Mouse (Mus musculus) stomach, postnatal 0 days (tissue): ENCODE measurements at regions not wholly inside any gene's neighbourhood (a gene's known extent, or its start where the extent isn't known, plus 50 kb on each side); places are given as distances from the start of the nearest gene placed in this dataset.

ENCODE experiments used
- ATAC-seq: fragments of 200-750 bp; cut with Nextera tagmentation; 2 replicates; pipeline ENCODE4 v1.8.0; 2017; ENCODE audit not compliant: low FRiP score, low TSS enrichment
- DNase-seq: peaks from one replicate; pipeline ENCODE4 v3.0.0-alpha.2; 2016; ENCODE audit warnings: low spot score
- H3K27ac ChIP-seq: fragments of 300-500 bp; sonication (generic); replicated peaks from 2 replicates; pipeline ENCODE4 v1.5.1; 2014; ENCODE audit warnings: mild to moderate bottlenecking, control low read depth
- H3K27me3 ChIP-seq: fragments of 300-500 bp; sonication (generic); 2 replicates; pipeline ENCODE4 v1.6.1; 2014; ENCODE audit warnings: low read length; ENCODE audit not compliant: control insufficient read depth, insufficient read depth
- H3K36me3 ChIP-seq: fragments of 300-500 bp; sonication (generic); 2 replicates; pipeline ENCODE4 v1.6.1; 2014; ENCODE audit warnings: low read length, mixed read lengths; ENCODE audit not compliant: control insufficient read depth, insufficient read depth
- H3K4me1 ChIP-seq: fragments of 300-500 bp; sonication (generic); replicated peaks from 2 replicates; pipeline ENCODE4 v1.6.1; 2014; ENCODE audit warnings: antibody characterized with exemption; ENCODE audit not compliant: control insufficient read depth, insufficient read depth
- H3K4me2 ChIP-seq: fragments of 300-500 bp; sonication (generic); replicated peaks from 2 replicates; pipeline ENCODE4 v1.6.1; 2014; ENCODE audit warnings: low read depth, mild to moderate bottlenecking, control low read depth, moderate library complexity
- H3K4me3 ChIP-seq: fragments of 300-500 bp; sonication (generic); 2 replicates; pipeline ENCODE4 v1.5.1; 2014; ENCODE audit warnings: low read depth, low read length, control low read depth
- H3K9ac ChIP-seq: fragments of 300-500 bp; sonication (generic); 2 replicates; pipeline ENCODE4 v1.6.1; 2014; ENCODE audit warnings: mild to moderate bottlenecking, low read length, control low read depth, mixed read lengths
- H3K9me3 ChIP-seq: fragments of 300-500 bp; sonication (generic); 2 replicates; pipeline ENCODE4 v1.6.1; 2016; ENCODE audit warnings: low read length; ENCODE audit not compliant: control insufficient read depth
- CTCF ChIP-seq: IDR thresholded peaks from 2 replicates; pipeline ENCODE4 v1.5.1; 2016; ENCODE audit warnings: antibody characterized with exemption, low read depth, mild to moderate bottlenecking, moderate library complexity
- EP300 ChIP-seq: optimal IDR thresholded peaks from 2 replicates; pipeline ENCODE3; 2016; ENCODE audit warnings: antibody characterized with exemption
- WGBS: fragments of 180-500 bp; shearing (Covaris S2); extraction: QIAGEN DNeasy Blood & Tissue Kit; methylation state at CpG from one replicate; pipeline ENCODE4 v1.1.7; 2014; 5-methylcytosine and 5-hydroxymethylcytosine counted together

- no peaks in the 10 kb centered on the region for H3K36me3 ChIP-seq
- TF ChIP-seq EP300 (no peak), CTCF (no peak)
- 56% methylated on average over 8 of the region's 8 CpGs for WGBS
- no peak overlapping the region for H3K27ac ChIP-seq
- DNase-seq (no peak), ATAC-seq (no peak)
- H3K9ac ChIP-seq: no peak overlapping the region
- H3K9me3 ChIP-seq: no peaks in the 10 kb centered on the region
- no peaks in the 10 kb centered on the region for H3K27me3 ChIP-seq
- H3K4me3 ChIP-seq: no peak overlapping the region
- H3K4me1 ChIP-seq: no peaks in the 10 kb centered on the region
- no peak overlapping the region for H3K4me2 ChIP-seq
Observed at GRCm38 (mm10) chr9:24878384-24879174, 104.5 kb upstream of the Tbx20 start.

- no peaks in the 10 kb centered on the region for H3K36me3 ChIP-seq
- no peak for TF ChIP-seq CTCF
- TF ChIP-seq EP300: no peak
- no peak overlapping the region for H3K9ac ChIP-seq
- DNase-seq: no peak
- H3K9me3 ChIP-seq: no peaks in the 10 kb centered on the region
- H3K27ac ChIP-seq: no peak overlapping the region
- H3K27me3 ChIP-seq: no peaks in the 10 kb centered on the region
- H3K4me3 ChIP-seq: no peak overlapping the region
- no peaks in the 10 kb centered on the region for H3K4me1 ChIP-seq
- no peak overlapping the region for H3K4me2 ChIP-seq
- WGBS: 48% methylated on average over 1 of the region's 1 CpGs
- ATAC-seq: no peak
Observed at GRCm38 (mm10) chr9:24879662-24880061, 105.6 kb upstream of the Tbx20 start.

- no peak overlapping the region for H3K4me2 ChIP-seq
- ATAC-seq (no peak), DNase-seq (no peak)
- 56% methylated on average over 3 of the region's 3 CpGs for WGBS
- H3K9ac ChIP-seq: no peak overlapping the region
- H3K27me3 ChIP-seq: no peaks in the 10 kb centered on the region
- H3K4me1 ChIP-seq: no peaks in the 10 kb centered on the region
- TF ChIP-seq EP300 (no peak), CTCF (no peak)
- no peak overlapping the region for H3K27ac ChIP-seq
- H3K4me3 ChIP-seq: no peak overlapping the region
- no peaks in the 10 kb centered on the region for H3K9me3 ChIP-seq
- no peaks in the 10 kb centered on the region for H3K36me3 ChIP-seq
Observed at GRCm38 (mm10) chr9:24884011-24884410, 109.9 kb upstream of the Tbx20 start.

GRCm38 (mm10) chr9:24888282-24888681 is 114.2 kb upstream of the Tbx20 start:
- WGBS: 76% methylated on average over 9 of the region's 9 CpGs
- no peak overlapping the region for H3K4me2 ChIP-seq
- H3K27me3 ChIP-seq: no peaks in the 10 kb centered on the region
- no peak for DNase-seq
- no peaks in the 10 kb centered on the region for H3K4me1 ChIP-seq
- no peak overlapping the region for H3K9ac ChIP-seq
- no peak for ATAC-seq
- H3K9me3 ChIP-seq: no peaks in the 10 kb centered on the region
- no peak overlapping the region for H3K27ac ChIP-seq
- TF ChIP-seq EP300: no peak
- TF ChIP-seq CTCF: no peak
- H3K36me3 ChIP-seq: no peaks in the 10 kb centered on the region
- H3K4me3 ChIP-seq: no peak overlapping the region

GRCm38 (mm10) chr9:24896498-24897261 is 122.6 kb upstream of the Tbx20 start:
- TF ChIP-seq EP300 (no peak), CTCF (no peak)
- no peaks in the 10 kb centered on the region for H3K9me3 ChIP-seq
- 58% methylated on average over 13 of the region's 13 CpGs for WGBS
- no peak overlapping the region for H3K4me2 ChIP-seq
- H3K4me3 ChIP-seq: no peak overlapping the region
- no peak overlapping the region for H3K9ac ChIP-seq
- H3K27ac ChIP-seq: no peak overlapping the region
- no peak for ATAC-seq
- no peaks in the 10 kb centered on the region for H3K36me3 ChIP-seq
- H3K27me3 ChIP-seq: no peaks in the 10 kb centered on the region
- DNase-seq: no peak
- no peaks in the 10 kb centered on the region for H3K4me1 ChIP-seq
